Mouse (Mus musculus): ENCODE results near the gene Ppp1r9a. TPM values are rescaled to one million over a fixed set of nuclear protein-coding genes. Genes with fewer than 3 reads are reported as not detected.

Gene Ppp1r9a
- polyA plus RNA-seq, 1 experiment: 0.13 TPM

DNA sequence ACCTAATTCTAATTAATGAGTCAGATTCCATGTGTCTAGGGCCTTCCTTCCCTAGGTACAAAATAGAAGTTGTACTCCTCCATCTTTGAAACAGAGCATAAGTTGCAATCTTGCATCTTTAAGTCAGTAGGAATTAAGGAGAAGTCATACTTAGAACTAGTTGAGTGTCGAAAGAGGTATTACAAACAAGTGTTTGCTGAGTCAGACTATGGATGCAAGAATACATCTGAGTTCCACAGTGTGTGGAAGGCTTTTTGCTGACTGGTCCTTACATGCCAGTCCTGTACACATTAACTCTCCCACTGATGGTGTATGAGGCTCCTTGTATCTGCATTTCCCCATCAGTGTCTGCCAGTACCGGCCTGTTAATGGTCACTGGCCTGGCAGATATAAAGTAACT lies 305.1 kb downstream of the Ppp1r9a start:
- no peak overlapping the region for H3K4me2 ChIP-seq (ENCODE audit: low read depth)
- H3ac ChIP-seq (ENCODE audit: control insufficient read depth, insufficient read length): no peak overlapping the region
- H3K79me2 ChIP-seq (ENCODE audit: control insufficient read depth, insufficient read depth): no peaks in the 10 kb centered on the region
- no peak for TF ChIP-seq MYOG (IDR thresholded peaks at IDR 0.05; ENCODE audit: control insufficient read depth in 1 of 3, insufficient read depth in 1 of 3, insufficient read length in 2 of 3, low read depth in 2 of 3)
- no peak for TF ChIP-seq MYOD1 (IDR thresholded peaks at IDR 0.05; ENCODE audit: control insufficient read depth in 1 of 3, insufficient read length in 2 of 3, low read depth in 2 of 3)
- no peak for TF ChIP-seq TCF12 (IDR thresholded peaks at IDR 0.05; ENCODE audit: insufficient read depth, poor library complexity, severe bottlenecking)
- TF ChIP-seq POLR2AphosphoS2 (IDR thresholded peaks at IDR 0.05; ENCODE audit: insufficient read length, low read depth): no peak
- TF ChIP-seq MAX (IDR thresholded peaks at IDR 0.05; ENCODE audit: low read depth): no peak
- TF ChIP-seq USF1 (IDR thresholded peaks at IDR 0.05; ENCODE audit: low read depth): no peak
- no peak for TF ChIP-seq REST (IDR thresholded peaks at IDR 0.05; ENCODE audit: insufficient read depth, insufficient read length)
- TF ChIP-seq SRF (IDR thresholded peaks at IDR 0.05; ENCODE audit: control insufficient read depth, insufficient read length, low read depth): no peak
- no peak for TF ChIP-seq POLR2A (IDR thresholded peaks at IDR 0.05; ENCODE audit: insufficient read length, low read depth)
- TF ChIP-seq TCF3 (IDR thresholded peaks at IDR 0.05; ENCODE audit: insufficient read length, low read depth): no peak
- no peak for TF ChIP-seq CEBPB (IDR thresholded peaks at IDR 0.05; ENCODE audit: insufficient read depth, poor library complexity, severe bottlenecking)
- TF ChIP-seq E2F4 (IDR thresholded peaks at IDR 0.05; ENCODE audit: insufficient read depth): no peak
- no peaks in the 10 kb centered on the region for H3K36me3 ChIP-seq (ENCODE audit: control insufficient read depth, insufficient read depth)
- H3K27me3 ChIP-seq (ENCODE audit: control insufficient read depth, insufficient read depth, insufficient read length): no peaks in the 10 kb centered on the region
- no peak overlapping the region for H3K4me3 ChIP-seq

Other genes with a start within 250 kb of the Ppp1r9a start
- 16.8 TPM for gene Sgce, start 155.7 kb upstream of the Ppp1r9a start, polyA plus RNA-seq (2012; fragmentation: generic; extraction: Trizol)
- 2.6 TPM for gene Peg10, start 155.6 kb upstream of the Ppp1r9a start, polyA plus RNA-seq (2012; fragmentation: generic; extraction: Trizol)

Measured in myocyte (in vitro differentiated cells).